Mouse (Mus musculus): Measurements from ENCODE around the gene Yars.

DNA sequence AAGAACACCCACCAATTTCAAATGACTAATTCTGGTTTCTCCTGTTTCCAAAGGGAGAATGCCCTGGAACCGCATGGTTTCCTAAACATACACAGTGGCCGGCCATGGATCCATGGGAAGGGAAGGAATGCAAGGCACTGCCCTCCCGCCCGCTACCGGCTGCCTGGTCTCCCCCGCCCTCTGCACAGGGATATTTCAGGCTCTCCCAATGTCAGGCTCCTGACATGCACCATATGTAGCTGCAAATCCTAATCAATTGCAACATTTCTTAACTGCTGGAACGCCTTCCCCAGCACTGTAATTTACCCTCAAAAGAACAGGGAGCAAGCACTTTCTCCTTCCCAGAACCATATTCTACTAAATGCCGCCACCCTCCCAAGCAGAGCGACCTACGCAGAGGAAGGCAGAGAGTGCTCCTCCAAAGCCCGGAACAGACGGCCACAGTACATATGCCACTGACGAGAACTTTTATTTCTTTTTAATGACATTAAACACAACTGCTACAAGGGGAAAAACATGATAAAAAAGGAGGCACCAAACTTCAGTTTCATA is 41.9 kb upstream of the Yars start:
- TF ChIP-seq CTCF (IDR thresholded peaks at IDR 0.05; ENCODE audit: control insufficient read depth, insufficient read depth, insufficient replicate concordance, low read depth, low read length) (no peak), POLR2A (IDR thresholded peaks at IDR 0.05; ENCODE audit: control insufficient read depth, low read depth, low read length) (no peak)

Measured in testis, adult 2 months (tissue).